Mouse (Mus musculus) hindbrain, embryonic 14.5 days (tissue): Measurements from ENCODE around the gene Rasgef1b. TPM values are rescaled to one million over a fixed set of nuclear protein-coding genes. Genes with fewer than 3 reads are reported as not detected.

Source experiments
- ATAC-seq: fragments of 200-750 bp; cut with Nextera tagmentation; 2 replicates; pipeline ENCODE4 v1.8.0; 2017; ENCODE audit warnings: moderate number of reproducible peaks, mild to moderate bottlenecking, moderate TSS enrichment, moderate library complexity; ENCODE audit not compliant: low FRiP score
- DNase-seq: peaks from one replicate; pipeline ENCODE4 v3.0.0-alpha.2; 2015; ENCODE audit warnings: low spot score
- H3K27ac ChIP-seq: fragments of 300-500 bp; sonication (generic); 2 replicates; pipeline ENCODE4 v1.5.1; 2014; ENCODE audit warnings: mild to moderate bottlenecking, moderate library complexity
- H3K27me3 ChIP-seq: fragments of 300-500 bp; sonication (generic); 2 replicates; pipeline ENCODE4 v1.6.1; 2014; ENCODE audit warnings: mild to moderate bottlenecking, low read length, mixed read lengths; ENCODE audit not compliant: control insufficient read depth, insufficient read depth
- H3K36me3 ChIP-seq: fragments of 300-500 bp; sonication (generic); replicated peaks from 2 replicates; pipeline ENCODE4 v1.6.1; 2014; ENCODE audit not compliant: control insufficient read depth, insufficient read depth
- H3K4me1 ChIP-seq: fragments of 300-500 bp; sonication (generic); replicated peaks from 2 replicates; pipeline ENCODE4 v1.6.1; 2014; ENCODE audit warnings: antibody characterized with exemption, low read length, mixed read lengths; ENCODE audit not compliant: control insufficient read depth, insufficient read depth
- H3K4me2 ChIP-seq: fragments of 300-500 bp; sonication (generic); replicated peaks from 2 replicates; pipeline ENCODE4 v1.6.1; 2014; ENCODE audit warnings: mild to moderate bottlenecking, moderate library complexity
- H3K4me3 ChIP-seq: fragments of 300-500 bp; sonication (generic); replicated peaks from 2 replicates; pipeline ENCODE4 v1.5.1; 2014; ENCODE audit warnings: mild to moderate bottlenecking, low read length
- H3K9ac ChIP-seq: fragments of 300-500 bp; sonication (generic); 2 replicates; pipeline ENCODE4 v1.6.1; 2014
- H3K9me3 ChIP-seq: fragments of 300-500 bp; sonication (generic); 2 replicates; pipeline ENCODE4 v1.6.1; 2016; ENCODE audit warnings: low read length; ENCODE audit not compliant: control insufficient read depth
- WGBS: fragments of 180-500 bp; shearing (Covaris S2); extraction: QIAGEN DNeasy Blood & Tissue Kit; methylation state at CpG from one replicate; pipeline ENCODE4 v1.1.7; 2014; 5-methylcytosine and 5-hydroxymethylcytosine counted together
- polyA plus RNA-seq: library from polyadenylated mRNA; unstranded; fragments of >200 nt; fragmentation: Nextera tagmentation; extraction: Ambion mirVana; gene quantifications from 2 replicates; pipeline ENCODE4 v1.2.1, GENCODE M21; 2014

The Rasgef1b gene
- polyA plus RNA-seq, 1 experiment from 2014 or later, result 51.5 TPM

- H3K9ac ChIP-seq, result no peak overlapping the region
- no peak overlapping the region for H3K4me2 ChIP-seq
- DNase-seq (no peak), ATAC-seq (no peak)
- H3K4me3 ChIP-seq, result no peak overlapping the region
- no peak overlapping the region for H3K27ac ChIP-seq
- H3K36me3 ChIP-seq, result no peaks in the 10 kb centered on the region
- H3K27me3 ChIP-seq, result no peaks in the 10 kb centered on the region
- no peaks in the 10 kb centered on the region for H3K9me3 ChIP-seq
- 87% methylated on average over 5 of the region's 5 CpGs for WGBS
- no peaks in the 10 kb centered on the region for H3K4me1 ChIP-seq
These were observed 283.6 kb downstream of the Rasgef1b start for GRCm38 (mm10) chr5:99445242-99445641.

- WGBS, result 63% methylated on average over 7 of the region's 7 CpGs
- Histone ChIP-seq H3K4me3 (no peak overlapping the region), H3K9me3 (no peaks in the 10 kb centered on the region), H3K9ac (no peak overlapping the region), H3K4me2 (no peak overlapping the region), H3K4me1 (no peaks in the 10 kb centered on the region), H3K27me3 (no peaks in the 10 kb centered on the region), H3K36me3 (no peaks in the 10 kb centered on the region), H3K27ac (no peak overlapping the region)
- no peak for DNase-seq
- no peak for ATAC-seq
These were observed 284.1 kb downstream of the Rasgef1b start for GRCm38 (mm10) chr5:99444777-99445176.

DNA sequence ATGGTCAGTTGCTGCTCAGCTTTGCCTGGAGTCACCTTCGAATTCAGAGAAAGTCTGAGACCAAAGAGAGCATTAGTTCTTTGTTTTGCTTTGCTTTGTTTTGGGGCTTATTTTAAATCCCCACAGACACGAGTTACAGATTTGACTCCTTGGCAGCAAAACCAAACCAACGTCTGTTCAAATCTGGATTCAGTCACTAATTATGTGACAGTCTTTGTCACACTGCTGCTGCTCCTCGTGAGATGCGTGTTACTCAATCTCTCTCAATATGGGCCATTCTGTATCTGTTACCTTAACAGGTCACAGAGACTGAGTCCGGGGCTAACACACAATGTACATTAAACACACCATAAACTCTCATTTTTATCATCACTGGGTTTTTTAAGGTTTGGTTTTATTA lies 288.8 kb downstream of the Rasgef1b start:
- no peak overlapping the region for H3K9ac ChIP-seq
- 67% methylated on average over 6 of the region's 6 CpGs for WGBS
- H3K4me3 ChIP-seq, result no peak overlapping the region
- ATAC-seq, result no peak
- DNase-seq, result no peak
- H3K27me3 ChIP-seq, result no peaks in the 10 kb centered on the region
- no peaks in the 10 kb centered on the region for H3K36me3 ChIP-seq
- no peak overlapping the region for H3K4me2 ChIP-seq
- no peaks in the 10 kb centered on the region for H3K4me1 ChIP-seq
- no peak overlapping the region for H3K27ac ChIP-seq
- H3K9me3 ChIP-seq, result no peaks in the 10 kb centered on the region

GRCm38 (mm10) chr5:99438526-99438925 lies 290.3 kb downstream of the Rasgef1b start:
- WGBS, result 69% methylated on average over 1 of the region's 1 CpGs
- Histone ChIP-seq H3K27me3 (no peaks in the 10 kb centered on the region), H3K27ac (no peak overlapping the region), H3K9ac (no peak overlapping the region), H3K9me3 (no peaks in the 10 kb centered on the region), H3K36me3 (no peaks in the 10 kb centered on the region), H3K4me1 (no peaks in the 10 kb centered on the region), H3K4me3 (no peak overlapping the region), H3K4me2 (no peak overlapping the region)
- DNase-seq (no peak), ATAC-seq (no peak)

DNA sequence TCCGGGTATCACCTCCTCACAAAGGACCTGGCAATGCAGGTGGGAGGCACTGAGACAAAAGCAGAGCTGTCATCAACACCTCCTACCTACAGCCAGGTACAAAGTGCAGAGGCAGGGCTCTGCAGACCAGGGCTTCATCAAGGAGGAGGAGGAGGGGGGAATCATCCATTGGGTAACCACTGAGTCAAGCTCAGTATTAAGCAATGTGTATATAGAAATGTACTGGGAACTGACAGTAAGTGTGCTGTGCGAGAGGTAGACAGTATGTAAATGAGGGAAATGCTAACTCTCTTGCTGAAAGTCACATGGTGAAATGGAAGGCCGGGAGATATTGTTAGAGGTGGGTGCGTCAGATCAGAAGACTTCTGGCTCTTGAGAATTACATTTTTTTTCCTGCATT lies 294.6 kb downstream of the Rasgef1b start:
- H3K27me3 ChIP-seq, result no peaks in the 10 kb centered on the region
- no peak for DNase-seq
- no peak overlapping the region for H3K4me2 ChIP-seq
- no peak overlapping the region for H3K27ac ChIP-seq
- no peak overlapping the region for H3K4me3 ChIP-seq
- WGBS, result 92% methylated on average over 4 of the region's 4 CpGs
- no peaks in the 10 kb centered on the region for H3K36me3 ChIP-seq
- no peak overlapping the region for H3K9ac ChIP-seq
- H3K4me1 ChIP-seq, result no peaks in the 10 kb centered on the region
- ATAC-seq, result no peak
- no peaks in the 10 kb centered on the region for H3K9me3 ChIP-seq

DNA sequence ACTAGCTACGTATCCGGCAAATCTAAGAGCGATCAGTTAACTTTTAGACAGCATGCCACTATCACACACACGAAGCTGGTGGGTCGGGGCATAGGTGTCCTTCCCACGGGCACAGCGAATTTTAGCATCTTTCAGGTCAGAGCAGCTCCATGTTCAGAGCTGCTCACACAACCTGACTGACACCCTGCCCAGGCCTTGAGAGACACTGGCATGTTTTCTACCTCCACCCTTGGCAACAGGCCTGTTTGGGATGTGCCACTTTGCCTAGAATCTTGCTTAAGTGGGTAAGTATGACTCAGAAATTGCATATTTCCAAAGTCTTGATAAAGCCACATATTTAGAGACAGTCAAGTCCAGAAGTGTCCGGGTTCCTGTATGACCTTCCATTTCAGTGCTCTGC lies 296.4 kb downstream of the Rasgef1b start:
- H3K4me3 ChIP-seq, result no peak overlapping the region
- H3K4me2 ChIP-seq, result no peak overlapping the region
- 95% methylated on average over 8 of the region's 8 CpGs for WGBS
- H3K27me3 ChIP-seq, result no peaks in the 10 kb centered on the region
- no peak overlapping the region for H3K27ac ChIP-seq
- ATAC-seq, result no peak
- no peaks in the 10 kb centered on the region for H3K9me3 ChIP-seq
- H3K4me1 ChIP-seq, result no peaks in the 10 kb centered on the region
- no peak for DNase-seq
- H3K9ac ChIP-seq, result no peak overlapping the region
- H3K36me3 ChIP-seq, result no peaks in the 10 kb centered on the region

GRCm38 (mm10) chr5:99429273-99429672 lies 299.6 kb downstream of the Rasgef1b start:
- ATAC-seq, result no peak
- DNase-seq, result no peak
- Histone ChIP-seq H3K4me1 (no peaks in the 10 kb centered on the region), H3K27ac (no peak overlapping the region), H3K9ac (no peak overlapping the region), H3K9me3 (no peaks in the 10 kb centered on the region), H3K27me3 (no peaks in the 10 kb centered on the region), H3K36me3 (no peaks in the 10 kb centered on the region), H3K4me2 (no peak overlapping the region), H3K4me3 (no peak overlapping the region)
- 90% methylated on average over 8 of the region's 8 CpGs for WGBS

DNA sequence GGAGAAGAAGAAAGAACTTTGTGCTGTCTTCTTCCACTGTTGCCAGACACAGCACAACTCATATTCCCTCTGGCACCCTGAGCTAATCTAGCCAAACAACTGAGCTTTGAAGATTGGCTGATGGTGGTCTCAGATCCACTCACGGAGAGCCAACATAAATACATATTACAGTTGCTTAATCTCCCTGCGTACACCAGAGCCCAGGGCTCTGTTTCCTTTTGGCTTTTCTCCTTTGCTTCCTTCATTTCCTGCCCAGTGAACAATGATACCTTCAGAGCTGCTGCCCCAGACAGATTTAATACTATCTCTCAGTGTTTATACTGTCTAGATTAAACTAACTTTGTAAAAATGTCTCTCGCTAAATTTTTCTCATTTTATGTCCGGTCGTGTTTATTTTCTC lies 300.2 kb downstream of the Rasgef1b start:
- no peaks in the 10 kb centered on the region for H3K4me1 ChIP-seq
- H3K9me3 ChIP-seq, result no peaks in the 10 kb centered on the region
- H3K4me3 ChIP-seq, result no peak overlapping the region
- no peak overlapping the region for H3K9ac ChIP-seq
- ATAC-seq (no peak), DNase-seq (no peak)
- H3K36me3 ChIP-seq, result no peaks in the 10 kb centered on the region
- H3K27me3 ChIP-seq, result no peaks in the 10 kb centered on the region
- H3K27ac ChIP-seq, result no peak overlapping the region
- H3K4me2 ChIP-seq, result no peak overlapping the region
- WGBS, result 85% methylated on average over 5 of the region's 5 CpGs

GRCm38 (mm10) chr5:99423271-99423670 lies 305.6 kb downstream of the Rasgef1b start:
- ATAC-seq (no peak), DNase-seq (no peak)
- Histone ChIP-seq H3K27me3 (no peaks in the 10 kb centered on the region), H3K9ac (no peak overlapping the region), H3K36me3 (no peaks in the 10 kb centered on the region), H3K4me2 (no peak overlapping the region), H3K4me3 (no peak overlapping the region), H3K4me1 (no peaks in the 10 kb centered on the region), H3K27ac (no peak overlapping the region), H3K9me3 (no peaks in the 10 kb centered on the region)
- WGBS, result 76% methylated on average over 5 of the region's 5 CpGs

DNA sequence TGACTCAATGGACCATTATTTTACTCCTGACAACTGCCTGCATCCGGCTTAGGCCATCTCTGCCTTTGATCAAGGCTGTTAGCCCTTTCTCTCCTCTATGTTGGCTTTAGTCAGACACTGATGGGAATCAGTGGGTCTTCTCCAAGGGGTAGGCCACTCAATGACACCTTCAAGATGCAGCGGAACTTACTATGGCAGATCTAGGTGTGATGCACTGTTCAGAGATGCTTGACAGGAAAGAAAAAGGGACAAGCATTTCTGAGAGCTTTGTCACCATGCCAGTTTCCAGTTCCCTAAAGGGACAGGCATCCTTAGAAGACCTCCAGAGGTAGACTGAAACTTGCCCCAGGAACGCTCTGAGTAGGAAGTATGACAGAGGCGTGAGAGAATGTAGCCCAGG lies 306.0 kb downstream of the Rasgef1b start:
- DNase-seq (no peak), ATAC-seq (no peak)
- Histone ChIP-seq H3K27me3 (no peaks in the 10 kb centered on the region), H3K4me2 (no peak overlapping the region), H3K36me3 (no peaks in the 10 kb centered on the region), H3K9ac (no peak overlapping the region), H3K4me3 (no peak overlapping the region), H3K27ac (no peak overlapping the region), H3K9me3 (no peaks in the 10 kb centered on the region), H3K4me1 (no peaks in the 10 kb centered on the region)
- 89% methylated on average over 4 of the region's 4 CpGs for WGBS
